Mouse (Mus musculus) liver, postnatal 0 days (tissue): ENCODE data around the gene Fam169b. TPM values are rescaled to one million over a fixed set of nuclear protein-coding genes. Genes with fewer than 3 reads are reported as not detected.

Experiments used
- ATAC-seq: fragments of 200-750 bp; cut with Nextera tagmentation; 2 replicates; pipeline ENCODE4 v1.8.0; 2017; ENCODE audit warnings: mild to moderate bottlenecking, moderate library complexity
- DNase-seq: peaks from one replicate; pipeline ENCODE4 v3.0.0-alpha.2; 2016
- H3K27ac ChIP-seq: fragments of 300-500 bp; sonication (generic); 2 replicates; pipeline ENCODE4 v1.5.1; 2014; ENCODE audit warnings: antibody characterized with exemption, moderate library complexity, mild to moderate bottlenecking, low read depth
- H3K27me3 ChIP-seq: fragments of 300-500 bp; sonication (generic); 2 replicates; pipeline ENCODE4 v1.6.1; 2014; ENCODE audit warnings: low read length, control low read depth, mixed read lengths; ENCODE audit not compliant: insufficient read depth
- H3K36me3 ChIP-seq: fragments of 300-500 bp; sonication (generic); replicated peaks from 2 replicates; pipeline ENCODE4 v1.6.1; 2014; ENCODE audit warnings: mild to moderate bottlenecking, control low read depth, low read length, moderate library complexity, mixed read lengths; ENCODE audit not compliant: insufficient read depth
- H3K4me1 ChIP-seq: fragments of 300-500 bp; sonication (generic); 2 replicates; pipeline ENCODE4 v1.6.1; 2014; ENCODE audit warnings: antibody characterized with exemption, mild to moderate bottlenecking, control low read depth; ENCODE audit not compliant: insufficient read depth
- H3K4me2 ChIP-seq: fragments of 300-500 bp; sonication (generic); 2 replicates; pipeline ENCODE4 v1.6.1; 2014; ENCODE audit warnings: low read depth, mild to moderate bottlenecking, low read length, moderate library complexity, mixed read lengths
- H3K4me3 ChIP-seq: fragments of 300-500 bp; sonication (generic); 2 replicates; pipeline ENCODE4 v1.5.1; 2014; ENCODE audit warnings: low read depth, low read length
- H3K9ac ChIP-seq: fragments of 300-500 bp; sonication (generic); replicated peaks from 2 replicates; pipeline ENCODE4 v1.6.1; 2014; ENCODE audit warnings: mild to moderate bottlenecking, moderate library complexity
- H3K9me3 ChIP-seq: fragments of 300-500 bp; sonication (generic); 2 replicates; pipeline ENCODE4 v1.6.1; 2016; ENCODE audit warnings: mild to moderate bottlenecking, control low read depth, low read length, mixed read lengths
- CTCF ChIP-seq: sonication (generic); IDR thresholded peaks from 2 replicates; pipeline ENCODE4 v1.5.1; 2016; ENCODE audit warnings: antibody characterized with exemption, low read depth
- EP300 ChIP-seq: IDR thresholded peaks from 2 replicates; pipeline ENCODE4 v1.6.1; 2016; ENCODE audit warnings: antibody characterized with exemption, low read depth, mild to moderate bottlenecking
- WGBS: fragments of 180-500 bp; shearing (Covaris S2); extraction: QIAGEN DNeasy Blood & Tissue Kit; methylation state at CpG from one replicate; pipeline ENCODE4 v1.1.7; 2014; ENCODE audit not compliant: insufficient replicate concordance; 5-methylcytosine and 5-hydroxymethylcytosine counted together
- polyA plus RNA-seq: library from polyadenylated mRNA; unstranded; fragments of >200 nt; fragmentation: Nextera tagmentation; extraction: Ambion mirVana; gene quantifications from 2 replicates; pipeline ENCODE4 v1.2.1, GENCODE M21; 2015

Gene Fam169b
- polyA plus RNA-seq, 1 experiment from 2014 or later: 4.5 TPM

DNA sequence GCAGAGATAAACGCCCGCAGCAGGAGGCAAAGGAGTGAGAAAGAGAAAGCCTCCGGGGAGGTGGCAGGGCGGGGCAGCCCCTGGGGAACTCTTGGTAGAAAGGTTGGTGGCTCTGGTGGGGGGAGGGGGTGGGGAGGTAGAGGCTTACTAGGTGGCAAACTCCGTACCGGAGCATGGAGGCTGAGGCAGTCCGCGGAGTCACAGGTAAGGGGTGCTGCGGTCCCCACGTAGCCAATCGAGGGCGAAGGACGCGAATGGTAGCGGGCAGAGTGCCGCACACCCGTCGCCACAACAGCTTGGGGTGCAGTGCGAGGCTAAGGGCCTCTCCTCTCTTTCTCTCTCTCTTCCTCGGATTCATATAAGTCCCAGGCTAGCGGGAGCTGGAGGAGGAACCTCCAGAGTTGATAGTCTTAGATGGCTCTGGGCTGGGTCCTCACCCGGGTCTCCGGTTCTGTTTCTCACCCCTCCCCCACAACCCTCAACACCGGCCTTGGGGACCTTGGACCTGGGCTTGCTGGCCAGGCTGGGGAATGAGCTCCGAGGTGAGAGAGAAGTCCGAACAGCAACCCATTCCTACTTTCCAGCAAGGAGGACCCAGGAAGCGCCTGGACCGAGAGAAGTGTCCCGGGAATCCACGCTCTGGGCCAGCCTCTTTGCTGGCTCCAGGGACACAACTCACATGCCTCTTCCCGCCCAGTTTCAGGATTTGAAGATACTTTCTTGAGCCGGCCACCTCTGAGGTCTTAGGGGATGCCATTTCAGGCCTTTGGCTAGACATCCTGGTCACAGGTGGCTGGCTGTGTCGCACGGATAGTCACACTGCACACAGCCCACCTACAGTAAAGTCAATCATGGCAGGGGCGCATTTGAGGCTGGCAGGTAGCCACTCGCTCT, 2.4 kb downstream of the Fam169b start:
- H3K9me3 ChIP-seq: no peaks in the 10 kb centered on the region
- no peaks in the 10 kb centered on the region for H3K36me3 ChIP-seq
- ATAC-seq (peak; percentile 65), DNase-seq (peak; percentile 70)
- peak overlapping the region; percentile 56 for H3K4me3 ChIP-seq
- H3K9ac ChIP-seq: peak overlapping the region; percentile 62
- no peaks in the 10 kb centered on the region for H3K27me3 ChIP-seq
- H3K4me1 ChIP-seq: peaks cover 10% of the 10 kb centered on the region
- peak overlapping the region; percentile 90 for H3K27ac ChIP-seq
- TF ChIP-seq EP300 (no peak), CTCF (no peak)
- WGBS: 12% methylated on average over 36 of the region's 36 CpGs
- peak overlapping the region; percentile 77 for H3K4me2 ChIP-seq

- Histone ChIP-seq H3K27me3 (no peaks in the 10 kb centered on the region), H3K4me3 (0 out of 2 replicates have a peak overlapping the region, but pooled peaks have one; percentile 56), H3K27ac (peak overlapping the region; percentile 90), H3K4me1 (peaks cover 12% of the 10 kb centered on the region), H3K36me3 (no peaks in the 10 kb centered on the region), H3K4me2 (peak overlapping the region; percentile 77; the same call in 1 of the 2 replicates), H3K9me3 (no peaks in the 10 kb centered on the region), H3K9ac (peak overlapping the region; percentile 62; the same call in 1 of the 2 replicates)
- no peak for ATAC-seq
- DNase-seq: no peak
- TF ChIP-seq CTCF: no peak
- no peak for TF ChIP-seq EP300
- 54% methylated on average over 11 of the region's 11 CpGs for WGBS
Observed at GRCm38 (mm10) chr7:68277054-68277896, 3.6 kb downstream of the Fam169b start.

GRCm38 (mm10) chr7:68277897-68278270, 4.2 kb downstream of the Fam169b start:
- DNase-seq (no peak), ATAC-seq (no peak)
- no peak overlapping the region for H3K9ac ChIP-seq
- no peak overlapping the region for H3K27ac ChIP-seq
- H3K36me3 ChIP-seq: no peaks in the 10 kb centered on the region
- H3K4me2 ChIP-seq: peak overlapping the region; percentile 77; the same call in 1 of the 2 replicates
- H3K27me3 ChIP-seq: no peaks in the 10 kb centered on the region
- peaks cover 11% of the 10 kb centered on the region for H3K4me1 ChIP-seq
- H3K4me3 ChIP-seq: no peak overlapping the region
- TF ChIP-seq CTCF: no peak
- TF ChIP-seq EP300: no peak
- no peaks in the 10 kb centered on the region for H3K9me3 ChIP-seq
- WGBS: 69% methylated on average over 4 of the region's 4 CpGs

DNA sequence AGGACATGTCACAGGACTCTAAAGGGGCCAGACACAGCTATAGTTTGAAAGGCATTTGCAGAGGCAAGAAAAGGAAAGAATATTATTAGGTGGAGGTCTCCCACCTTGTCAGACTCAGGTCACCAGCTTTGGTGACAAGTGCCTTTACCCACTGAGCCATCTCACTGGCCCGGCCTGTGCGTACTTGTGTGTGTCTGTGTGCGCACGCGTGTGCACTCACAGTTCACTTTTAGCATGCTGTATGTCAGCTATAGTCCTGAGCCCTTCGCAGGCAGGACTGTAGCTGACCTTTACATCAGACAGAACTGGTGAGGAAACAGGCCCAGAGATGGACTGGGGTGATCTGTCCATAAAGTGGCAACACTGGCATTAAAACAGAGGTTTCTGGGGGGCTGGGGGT, 4.7 kb downstream of the Fam169b start:
- no peaks in the 10 kb centered on the region for H3K27me3 ChIP-seq
- ATAC-seq (no peak), DNase-seq (no peak)
- H3K9ac ChIP-seq: no peak overlapping the region
- H3K36me3 ChIP-seq: no peaks in the 10 kb centered on the region
- no peak overlapping the region for H3K27ac ChIP-seq
- no peak overlapping the region for H3K4me3 ChIP-seq
- TF ChIP-seq EP300 (no peak), CTCF (no peak)
- H3K4me2 ChIP-seq: 0 out of 2 replicates have a peak overlapping the region, but pooled peaks have one; percentile 1
- H3K4me1 ChIP-seq: peaks cover 9% of the 10 kb centered on the region
- H3K9me3 ChIP-seq: no peaks in the 10 kb centered on the region
- WGBS: 87% methylated on average over 6 of the region's 6 CpGs

GRCm38 (mm10) chr7:68278908-68279307, 5.3 kb downstream of the Fam169b start:
- ATAC-seq (no peak), DNase-seq (no peak)
- Histone ChIP-seq H3K9ac (no peak overlapping the region), H3K4me2 (no peak overlapping the region; the same call in 1 of the 2 replicates), H3K4me1 (peaks cover 14% of the 10 kb centered on the region), H3K27ac (no peak overlapping the region), H3K4me3 (no peak overlapping the region), H3K9me3 (no peaks in the 10 kb centered on the region), H3K36me3 (no peaks in the 10 kb centered on the region), H3K27me3 (no peaks in the 10 kb centered on the region)
- no peak for TF ChIP-seq EP300
- TF ChIP-seq CTCF: no peak
- WGBS: 66% methylated on average over 6 of the region's 6 CpGs

DNA sequence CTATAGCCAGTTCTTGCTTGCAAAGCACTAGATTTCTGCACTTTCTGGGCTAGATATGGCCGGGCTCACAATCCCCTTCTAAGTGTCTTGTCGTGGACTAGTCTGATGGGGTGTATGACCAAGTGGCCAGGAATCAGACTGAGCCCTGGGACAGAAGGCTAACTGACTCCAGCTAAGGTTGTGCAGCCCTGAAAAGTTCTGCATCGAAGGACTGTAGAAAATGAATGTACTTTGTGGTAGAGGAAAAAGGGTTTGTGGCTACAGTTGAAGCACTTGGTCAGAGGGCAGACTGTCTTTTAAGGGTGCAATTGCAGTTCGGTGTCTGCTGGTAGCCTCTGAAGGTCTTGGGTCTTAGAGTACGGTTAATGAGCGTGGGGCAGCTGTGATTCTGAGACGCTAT, 5.8 kb downstream of the Fam169b start:
- Histone ChIP-seq H3K36me3 (no peaks in the 10 kb centered on the region), H3K9me3 (no peaks in the 10 kb centered on the region), H3K27me3 (no peaks in the 10 kb centered on the region), H3K27ac (no peak overlapping the region), H3K4me1 (peaks cover 19% of the 10 kb centered on the region), H3K9ac (no peak overlapping the region), H3K4me3 (no peak overlapping the region), H3K4me2 (no peak overlapping the region)
- no peak for TF ChIP-seq CTCF
- TF ChIP-seq EP300: no peak
- WGBS: 76% methylated on average over 7 of the region's 7 CpGs
- ATAC-seq (no peak), DNase-seq (no peak)
